Mouse (Mus musculus) right cerebral cortex, postnatal 25 days (tissue): ENCODE data around the gene C1galt1.

Experiments
- DNase-seq: peaks from one replicate; pipeline ENCODE4 v3.0.0; 2022

Gene C1galt1

DNA sequence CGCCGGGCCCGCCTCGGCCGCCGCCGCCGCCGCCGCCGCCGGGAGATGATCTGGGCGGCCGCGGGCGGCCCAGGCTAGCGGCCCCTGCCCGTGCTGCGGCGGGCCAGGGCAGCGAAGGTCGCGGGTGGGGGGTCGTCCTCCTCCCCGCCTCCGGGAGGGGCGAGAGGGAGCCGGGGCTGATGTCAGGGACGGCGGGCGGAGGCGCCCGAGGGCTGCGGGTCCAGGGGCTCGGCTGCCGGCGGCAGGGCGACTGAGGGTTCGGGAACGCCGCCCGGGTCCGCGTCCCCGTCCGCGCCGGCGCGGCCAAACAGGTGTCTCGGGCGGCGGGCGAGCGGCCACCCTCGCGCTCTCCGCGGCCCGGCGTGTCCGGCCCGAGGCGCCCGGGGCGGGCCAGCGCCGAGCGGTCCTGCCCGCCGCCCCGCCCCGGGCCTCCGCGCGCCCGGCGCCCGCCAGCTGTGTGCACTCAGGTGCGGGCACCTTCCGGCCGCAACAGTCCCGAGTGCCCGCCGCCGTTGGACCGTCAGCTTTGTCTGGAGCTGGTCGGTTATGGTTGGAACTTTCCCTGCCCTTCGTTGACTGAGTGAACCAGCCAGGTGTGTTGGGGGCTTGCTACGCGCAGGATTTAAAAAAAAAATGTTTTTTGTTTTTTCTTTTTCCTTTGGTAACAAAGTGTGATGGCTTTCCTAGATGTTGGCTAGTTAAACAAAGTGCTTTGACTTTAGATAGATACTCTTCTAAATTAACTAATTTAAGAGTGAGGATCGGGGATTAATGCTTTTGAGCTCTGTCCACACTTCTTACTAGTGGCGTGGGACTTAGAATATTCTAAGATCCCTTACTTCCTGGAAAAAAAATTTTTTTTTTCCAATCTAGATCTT lies at the start of gene C1galt1:
Gene C1galt1 (plus strand): TSS at position 41 of the 878 bp plus-strand sequence.
- DNase-seq: no peak

DNA sequence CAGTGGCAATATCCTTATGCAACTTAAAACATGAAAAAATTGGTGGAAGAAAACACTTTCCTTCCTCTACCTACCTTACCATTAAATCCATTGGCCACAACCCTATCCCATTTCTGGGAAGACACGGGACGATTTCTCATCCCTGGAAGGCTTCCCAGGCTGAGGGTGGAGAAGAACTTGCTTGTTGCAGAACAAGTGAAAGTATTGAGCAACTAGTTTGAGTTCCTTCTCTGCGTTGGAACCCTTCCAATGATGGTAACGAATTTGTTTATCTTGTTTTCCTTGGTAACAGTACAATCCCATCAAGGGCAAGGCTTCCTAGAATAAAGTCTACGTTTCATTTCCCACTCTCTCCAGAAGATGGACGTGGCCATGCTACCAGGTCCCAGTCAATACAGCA lies 44.7 kb upstream of the C1galt1 start:
- no peak for DNase-seq

DNA sequence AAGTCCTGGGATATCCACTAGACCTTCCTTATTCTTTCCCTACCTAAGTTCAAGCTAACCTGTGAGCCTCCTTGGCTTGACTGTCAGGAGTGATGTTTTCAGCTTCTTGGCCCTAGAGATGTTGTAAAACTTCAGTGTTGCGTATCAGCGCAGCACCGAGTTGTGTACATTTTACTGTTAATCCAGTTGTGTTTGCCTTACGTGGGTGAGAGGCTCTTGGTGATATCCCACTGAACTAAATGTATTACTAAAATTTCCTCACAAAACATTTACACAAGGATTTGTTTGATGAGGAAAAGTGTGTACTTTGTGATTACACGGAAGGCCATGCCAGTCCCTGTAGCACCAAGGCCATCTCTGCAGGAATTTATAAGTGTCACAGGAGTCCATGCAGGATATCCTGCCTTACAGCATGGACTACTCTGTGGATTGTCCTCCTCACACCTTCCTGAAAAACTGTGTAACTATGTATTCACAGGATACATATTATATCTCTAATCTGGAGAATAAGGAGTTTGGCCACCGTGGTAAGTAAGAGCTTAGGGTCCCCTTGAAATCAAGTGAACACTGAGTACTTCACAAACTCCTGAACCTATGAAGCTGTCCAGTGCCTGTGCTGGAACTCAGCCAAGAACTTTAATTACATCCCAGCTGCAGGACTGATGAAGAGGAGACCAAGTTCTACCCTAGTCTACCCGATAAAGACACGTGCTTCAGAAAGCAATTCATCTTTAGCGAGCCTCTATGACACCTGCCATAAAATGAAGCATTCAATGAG lies 40.7 kb upstream of the C1galt1 start:
- DNase-seq: no peak

DNA sequence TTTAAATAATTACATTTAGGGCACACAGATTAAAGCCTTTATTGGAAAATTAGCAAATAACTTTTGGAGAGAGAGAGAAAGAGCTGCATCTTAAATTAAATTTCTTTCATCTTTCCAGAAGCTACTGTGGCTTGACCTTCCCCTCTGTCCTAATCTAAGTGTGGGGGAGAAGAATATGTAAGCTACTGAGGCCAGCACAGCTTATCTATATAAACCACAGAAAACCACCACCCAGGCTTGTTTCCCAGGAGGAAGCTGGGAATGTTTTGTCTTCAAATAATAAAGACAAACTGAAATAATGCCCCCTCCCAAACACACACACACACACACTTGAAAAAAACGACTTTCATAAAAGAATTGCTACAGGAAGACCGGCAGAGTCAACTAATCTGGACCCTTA lies 30.5 kb upstream of the C1galt1 start:
- no peak for DNase-seq

DNA sequence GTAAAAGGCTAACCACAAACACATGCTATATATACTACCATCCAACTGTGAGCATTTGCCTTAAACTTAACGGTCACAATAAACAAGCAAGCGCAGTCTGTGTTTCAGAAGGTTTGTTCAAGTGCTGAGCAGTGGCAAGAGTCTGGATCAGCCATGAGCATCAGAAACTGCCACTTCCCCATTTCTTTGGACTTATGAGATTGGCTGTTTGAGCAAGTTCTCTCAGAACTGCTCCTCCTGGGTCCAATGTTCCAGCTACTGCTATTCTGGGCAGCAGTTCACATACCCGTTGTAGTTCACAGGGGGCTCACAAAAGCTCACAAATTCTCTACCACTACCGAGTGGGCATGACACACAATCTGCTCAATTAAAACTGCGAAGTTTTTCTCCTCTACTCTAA lies 28.4 kb upstream of the C1galt1 start:
- DNase-seq: no peak

DNA sequence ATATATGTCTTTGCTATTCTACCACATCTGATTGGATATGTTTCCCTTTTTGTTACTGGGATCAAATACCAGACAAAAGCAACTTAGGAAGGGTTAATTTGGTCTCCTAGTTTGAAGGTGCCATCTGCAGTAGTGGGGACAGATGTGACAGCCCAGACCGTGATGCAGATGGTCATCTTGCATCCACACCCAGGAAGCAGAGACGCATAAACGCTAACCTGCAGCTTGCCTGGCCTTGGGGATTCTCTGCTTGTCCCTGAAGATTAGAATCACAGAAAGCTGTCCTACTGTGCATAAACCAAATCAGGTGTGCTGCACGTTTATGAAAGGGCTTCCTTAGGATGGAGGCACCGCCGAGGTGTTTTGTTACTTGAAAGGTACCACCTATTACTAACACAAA lies 22.0 kb upstream of the C1galt1 start:
- no peak for DNase-seq

DNA sequence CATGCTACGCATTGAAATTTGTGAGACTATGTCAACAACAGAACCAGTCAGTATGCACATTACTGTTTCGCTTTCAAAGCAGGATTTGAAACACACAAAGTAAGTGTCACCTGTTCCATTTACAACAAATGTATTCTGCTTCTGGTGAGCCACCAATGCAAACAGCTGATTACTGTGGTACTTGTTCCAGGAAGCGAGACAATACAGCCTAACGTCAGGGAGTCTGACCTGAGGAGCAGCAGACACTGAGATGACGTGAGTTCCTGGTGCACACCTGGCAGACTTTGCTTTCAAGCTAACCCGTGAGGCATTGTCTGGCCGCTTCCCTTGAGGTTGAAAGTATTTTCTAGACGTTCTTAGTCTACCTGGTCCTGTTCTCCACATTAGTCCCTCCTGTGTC lies 13.8 kb upstream of the C1galt1 start:
- no peak for DNase-seq

DNA sequence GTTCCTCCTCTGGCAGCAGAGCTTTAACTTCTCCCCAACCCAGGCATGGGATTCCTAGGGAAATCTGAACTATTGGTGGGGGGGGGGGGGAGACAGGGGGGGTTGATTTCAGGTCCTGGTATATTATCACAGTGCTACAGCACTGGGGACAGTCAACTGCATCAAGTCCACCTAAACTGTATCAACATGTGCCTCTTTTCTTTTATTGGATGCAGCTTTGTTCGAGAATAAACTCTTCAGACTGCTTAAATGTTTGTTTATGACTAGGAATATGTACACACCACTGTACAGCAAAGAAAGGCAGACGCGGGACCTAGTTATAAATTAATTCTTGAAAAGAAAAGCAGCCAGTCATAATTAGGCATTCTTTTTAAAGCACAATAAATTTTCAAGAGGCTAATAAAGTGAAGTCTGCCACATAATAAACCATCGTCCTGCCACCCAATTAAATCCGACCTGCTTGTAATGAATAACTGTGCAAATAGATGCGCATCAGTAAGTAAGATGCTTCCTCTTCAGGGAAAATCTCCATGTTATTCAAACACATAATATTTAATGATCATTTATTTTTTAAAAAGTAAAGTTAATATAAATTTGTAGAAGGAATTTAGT lies 12.0 kb upstream of the C1galt1 start:
- no peak for DNase-seq

DNA sequence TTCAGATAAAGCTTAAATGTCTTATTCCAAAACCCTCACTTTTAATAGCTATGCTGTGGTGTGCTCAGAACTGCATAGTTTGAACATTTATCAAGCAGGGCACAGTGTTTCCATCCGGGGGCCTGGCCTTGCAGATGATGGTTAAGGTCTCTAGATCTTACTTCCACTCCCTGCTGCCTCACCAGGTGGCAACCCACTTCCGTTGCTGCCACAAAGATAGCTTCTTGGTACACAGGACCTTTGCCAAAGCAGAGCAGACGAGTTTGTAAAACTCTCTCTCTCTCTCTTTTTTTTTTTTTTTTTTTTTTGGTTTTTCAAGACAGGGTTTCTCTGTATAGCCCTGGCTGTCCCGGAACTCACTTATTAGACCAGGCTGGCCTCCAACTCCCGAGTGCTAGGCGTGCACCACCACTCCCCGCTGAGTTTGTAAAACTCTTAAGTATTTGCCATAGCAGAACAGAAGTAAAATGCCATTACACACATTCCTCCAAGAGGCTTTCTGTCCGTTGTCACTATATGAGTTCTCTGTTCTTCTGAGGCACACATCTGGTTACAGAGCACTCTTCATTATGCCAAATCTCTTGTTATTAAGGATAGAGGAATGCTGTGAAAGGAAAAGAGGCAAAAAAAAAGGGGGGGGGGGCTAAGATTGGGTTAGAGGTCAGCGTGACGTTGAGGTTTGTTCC lies 773 bp upstream of the C1galt1 start:
- DNase-seq: no peak

DNA sequence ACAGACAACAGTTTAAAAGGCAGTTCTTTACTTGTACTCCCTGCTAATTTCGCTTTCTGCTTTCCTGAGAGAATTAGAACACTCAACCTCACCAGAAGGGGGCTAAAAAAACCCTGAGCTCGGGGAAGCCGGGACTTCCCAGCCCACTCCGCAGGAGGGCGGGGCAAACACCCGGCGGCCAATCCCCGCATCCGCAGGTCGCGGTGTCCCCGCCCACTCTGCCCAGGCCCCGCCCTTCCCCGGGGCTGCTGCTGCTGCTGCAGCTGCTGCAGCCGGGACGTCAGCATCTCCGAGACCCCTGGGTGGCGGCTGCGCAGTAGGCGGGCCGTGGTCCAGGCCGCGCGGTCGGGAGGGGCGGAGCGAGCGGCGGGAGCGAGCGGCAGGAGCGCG lies 235 bp upstream of the C1galt1 start:
- DNase-seq: peak; percentile 98

DNA sequence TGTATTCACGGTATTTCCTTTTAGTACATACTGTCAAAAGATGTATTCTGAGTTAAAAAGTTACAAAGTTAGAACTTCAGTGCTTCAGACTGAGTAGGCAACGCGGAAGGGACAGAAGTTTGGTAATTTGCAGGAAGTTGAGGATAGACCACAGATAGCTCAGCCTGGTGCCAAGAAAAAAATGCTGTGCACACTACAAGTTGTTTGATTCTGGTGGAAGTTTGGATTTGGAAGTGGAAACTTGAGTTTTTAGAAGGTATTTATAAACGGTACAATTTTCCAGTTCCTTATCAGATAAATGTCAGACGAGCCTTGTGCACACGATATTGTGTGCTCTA lies 1.0 kb downstream of the C1galt1 start:
- no peak for DNase-seq

DNA sequence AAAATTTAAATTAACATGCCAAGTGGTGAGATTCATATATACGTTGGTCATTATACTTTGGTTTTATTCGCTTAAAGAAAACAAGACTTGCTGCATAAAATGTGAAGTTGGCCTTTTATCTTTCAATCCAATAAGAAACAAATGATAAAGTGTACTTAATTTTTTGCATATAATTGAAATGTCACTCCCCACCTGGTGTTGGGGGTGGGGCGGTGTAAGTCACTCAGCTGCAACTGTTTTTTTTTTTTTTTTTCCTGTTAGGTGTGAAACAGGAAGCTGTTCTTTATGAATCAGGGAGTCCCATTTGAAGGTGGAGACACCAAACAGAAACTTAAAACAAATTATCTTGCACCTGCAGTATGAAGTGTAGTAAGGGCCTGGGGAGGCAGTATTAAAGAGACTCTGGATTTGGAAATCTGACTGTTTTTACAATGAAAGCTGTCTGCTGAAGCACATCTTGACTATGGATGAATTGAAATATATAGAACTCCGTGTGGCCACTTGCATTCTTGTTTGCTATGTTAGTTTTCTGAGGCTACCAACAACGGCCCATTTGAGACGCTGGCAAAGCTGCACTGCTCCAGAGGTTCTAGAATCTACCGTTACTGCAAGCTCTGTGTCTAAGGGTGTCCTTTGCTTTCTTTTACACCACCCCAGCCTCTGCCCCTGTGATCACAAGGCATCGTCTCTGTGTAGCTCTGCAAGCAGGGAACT lies 2.2 kb downstream of the C1galt1 start:
- no peak for DNase-seq

DNA sequence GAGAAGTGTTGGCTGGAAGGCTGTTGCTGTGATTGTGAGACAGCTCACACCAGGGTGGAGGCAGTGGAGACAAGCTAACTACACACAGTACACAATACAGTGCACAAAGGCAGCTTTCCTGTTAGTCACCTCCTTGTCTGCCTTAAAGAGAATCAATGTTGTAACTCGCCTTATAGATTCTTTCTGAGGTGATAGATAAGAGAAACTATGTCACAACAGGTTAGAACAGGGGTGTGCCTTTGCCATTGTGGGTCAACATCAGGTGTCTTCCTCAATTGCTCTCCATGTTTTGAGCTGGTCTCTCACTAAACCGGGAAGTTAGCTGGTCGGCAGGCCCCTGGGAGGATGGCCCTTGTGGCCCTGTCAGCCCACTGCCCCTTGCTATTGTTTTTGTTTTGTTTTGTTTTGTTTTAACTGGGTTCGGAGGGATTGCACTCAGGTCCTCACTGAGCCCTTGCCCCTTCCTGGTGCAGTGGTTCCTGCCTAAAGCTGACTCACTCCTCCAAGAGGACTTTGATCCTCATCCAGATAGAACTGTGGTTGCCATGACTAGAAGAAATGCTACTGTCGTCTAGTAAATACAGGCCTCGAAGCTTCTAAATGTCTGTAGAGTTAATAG lies 3.4 kb downstream of the C1galt1 start:
- DNase-seq: no peak

DNA sequence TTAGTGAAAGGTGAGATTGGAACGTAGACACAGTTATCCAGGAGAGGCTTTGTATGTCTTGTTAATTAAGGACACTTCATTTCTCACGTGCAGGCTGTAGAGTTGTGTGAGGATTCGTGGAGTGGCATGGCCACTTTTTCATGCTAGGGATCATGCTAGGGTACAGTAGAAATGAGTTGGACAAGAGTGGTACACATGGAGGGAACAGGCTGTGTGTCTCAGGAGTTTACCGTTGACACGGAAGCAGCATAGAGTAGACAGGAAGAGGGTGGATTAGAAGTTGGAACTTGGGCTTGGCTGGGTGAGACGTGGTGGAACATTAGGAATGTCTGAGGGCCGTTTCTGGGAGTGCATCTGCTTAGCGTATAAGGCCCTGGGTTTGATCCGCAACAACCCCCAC lies 4.1 kb downstream of the C1galt1 start:
- DNase-seq: no peak

DNA sequence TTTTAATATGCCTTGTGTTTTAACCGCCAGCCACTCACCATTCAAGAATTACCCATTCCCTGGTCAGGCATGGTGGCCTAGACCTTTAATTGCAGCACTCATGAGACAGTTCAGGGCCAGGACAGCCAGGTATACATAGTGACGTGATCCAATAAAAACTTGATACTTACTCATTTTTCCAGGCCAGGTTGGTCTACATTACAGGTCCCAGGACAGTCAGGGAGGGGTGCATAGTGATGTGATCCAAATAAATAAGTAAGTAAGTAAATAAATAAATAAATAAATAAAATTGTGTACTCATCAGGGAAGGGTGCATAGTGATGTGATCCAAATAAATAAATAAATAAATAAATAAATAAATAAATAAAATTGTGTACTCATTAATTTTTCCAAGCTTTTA lies 6.4 kb downstream of the C1galt1 start:
- DNase-seq: no peak

DNA sequence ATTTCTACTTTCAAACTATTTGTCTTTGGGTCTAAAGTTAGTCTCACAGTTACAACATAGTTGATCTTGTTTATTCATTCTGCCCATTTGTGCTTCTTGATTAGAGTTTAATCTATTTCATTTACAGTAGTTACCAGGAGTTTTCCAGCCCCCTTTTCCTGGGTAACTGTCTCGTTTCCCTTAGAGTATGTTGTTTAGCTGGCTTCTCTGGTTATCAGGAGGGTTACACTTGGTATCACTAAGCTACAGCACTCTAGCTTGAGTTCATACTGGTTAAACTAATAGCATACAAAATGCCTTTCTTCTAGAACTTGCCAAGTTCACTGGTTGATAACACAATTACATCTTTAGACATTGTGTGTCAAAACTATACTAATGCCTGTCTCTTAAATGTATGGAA lies 8.3 kb downstream of the C1galt1 start:
- no peak for DNase-seq

DNA sequence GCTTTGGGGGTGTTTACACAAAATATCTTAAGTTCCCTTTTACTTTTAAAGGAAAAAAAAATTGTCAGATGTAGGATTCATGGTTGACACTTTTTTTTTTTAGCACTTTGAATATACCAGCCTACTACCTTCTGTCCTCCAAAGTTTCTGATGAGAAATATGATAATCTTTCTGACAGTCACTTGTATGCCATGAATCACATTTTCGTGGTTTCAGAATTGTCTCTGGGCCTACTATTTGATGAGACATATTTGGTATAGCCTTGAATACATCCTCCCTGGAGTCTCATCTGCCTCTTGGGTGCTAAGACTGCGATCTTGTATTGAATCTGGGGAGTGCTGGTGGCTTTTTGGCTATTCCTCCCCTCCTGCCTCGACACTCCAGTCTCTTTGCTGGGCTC lies 8.8 kb downstream of the C1galt1 start:
- no peak for DNase-seq

DNA sequence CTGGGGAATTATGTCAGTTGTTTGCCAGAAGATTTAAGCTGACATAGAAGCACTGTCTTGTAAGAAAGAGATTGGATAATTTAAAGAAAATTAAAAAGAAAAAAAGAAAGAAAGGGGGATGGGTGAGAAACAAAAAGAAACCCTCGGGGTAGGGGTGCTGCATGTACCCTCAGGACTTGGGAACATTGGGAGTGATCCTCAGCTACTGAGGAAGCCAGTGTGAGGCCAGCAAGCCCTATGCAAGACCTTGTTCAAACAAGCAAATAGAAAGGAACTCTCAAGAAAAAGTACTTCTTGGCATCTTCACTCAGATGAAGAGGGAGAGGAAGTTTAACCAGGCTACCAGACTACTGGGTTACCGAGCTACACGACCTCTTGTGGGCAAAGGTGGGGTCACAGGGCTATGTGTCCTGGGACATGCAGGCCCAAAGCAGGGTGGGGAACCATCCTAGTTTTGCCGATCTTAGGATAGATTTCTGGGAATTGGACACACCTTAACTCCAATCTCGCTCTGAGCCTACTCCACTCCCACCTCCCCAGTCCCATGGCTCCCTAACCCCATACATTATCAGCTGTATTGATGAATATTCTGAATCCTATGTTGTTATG lies 12.1 kb downstream of the C1galt1 start:
- DNase-seq: no peak

DNA sequence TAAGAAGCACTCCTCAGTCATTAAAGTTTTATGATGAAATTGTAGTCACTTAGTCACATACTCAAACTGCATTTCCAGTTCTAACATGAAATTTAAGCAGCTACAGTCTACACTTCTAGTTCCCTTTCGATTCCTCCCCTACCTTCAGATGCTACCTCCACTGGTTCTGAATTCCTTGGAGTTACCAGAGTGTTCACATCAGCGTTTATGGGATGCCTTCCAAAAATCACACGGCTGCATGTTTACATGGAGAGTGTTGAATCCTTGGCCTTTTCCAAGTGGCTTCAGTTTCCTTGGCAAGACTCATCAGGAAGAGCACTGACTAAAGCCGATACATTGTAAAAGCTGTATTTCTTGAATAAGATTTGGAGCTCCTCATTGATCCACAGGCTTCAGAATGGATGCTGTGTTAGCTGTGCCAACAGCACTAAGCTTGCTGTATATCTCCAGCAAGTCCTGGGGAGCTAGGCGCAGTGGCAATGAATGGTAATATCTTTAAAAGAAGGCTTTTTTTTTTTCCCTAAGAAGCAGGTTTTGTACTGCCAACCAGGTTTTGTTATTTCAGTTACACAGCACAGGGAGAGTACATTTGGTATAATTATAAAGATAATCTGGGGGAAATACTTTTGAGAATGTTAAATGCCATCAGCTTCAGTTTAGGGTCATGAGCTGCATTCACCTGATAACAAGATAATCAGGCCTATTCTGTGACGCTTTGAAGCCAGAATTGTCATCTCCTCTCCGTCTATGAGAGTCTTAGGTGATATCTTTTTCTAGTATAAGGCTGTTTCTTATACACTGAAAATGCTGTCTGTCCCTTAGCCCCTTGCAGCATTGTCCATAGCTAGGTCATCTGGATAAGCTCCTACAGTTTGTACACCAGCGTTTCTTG lies 13.0 kb downstream of the C1galt1 start:
- no peak for DNase-seq

DNA sequence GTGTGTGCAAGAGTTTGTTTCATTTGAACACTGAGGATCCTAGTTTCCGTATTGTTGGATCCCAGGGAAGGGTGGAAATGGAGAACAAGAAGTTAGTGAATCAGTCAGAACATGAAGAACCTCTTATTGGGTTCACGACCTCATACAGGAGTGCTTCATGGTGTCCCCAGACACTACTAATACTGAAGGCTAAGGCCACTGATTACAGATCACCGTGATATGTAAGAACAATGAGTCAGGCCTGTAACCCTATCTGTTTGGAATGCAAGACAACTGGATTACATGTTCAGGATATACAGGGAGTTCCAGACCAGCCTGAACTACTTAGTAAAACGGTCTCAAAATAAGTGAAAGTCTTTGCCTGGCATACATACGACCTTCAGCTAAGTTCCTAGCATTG lies 13.9 kb downstream of the C1galt1 start:
- DNase-seq: no peak

DNA sequence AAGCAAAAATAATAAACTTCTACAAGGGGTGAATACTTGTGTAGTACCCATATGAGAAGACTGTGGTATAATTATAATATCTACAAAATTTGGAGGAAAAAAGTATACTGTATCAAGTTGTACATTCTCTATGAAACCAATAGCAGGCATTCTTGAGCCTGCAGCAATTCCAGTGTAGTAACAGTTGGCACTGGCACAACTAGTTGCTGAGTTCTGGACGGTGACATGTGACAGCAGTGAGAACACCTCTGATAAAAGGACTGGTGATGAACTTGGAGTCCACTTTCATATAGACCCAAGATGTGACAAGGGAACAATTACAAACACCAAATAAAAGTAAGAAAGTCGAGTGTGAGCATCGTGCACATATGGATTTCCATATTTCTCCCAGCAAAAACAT lies 14.5 kb downstream of the C1galt1 start:
- no peak for DNase-seq
